Mouse (Mus musculus): ENCODE results near the gene Cep41.

Gene Cep41

DNA sequence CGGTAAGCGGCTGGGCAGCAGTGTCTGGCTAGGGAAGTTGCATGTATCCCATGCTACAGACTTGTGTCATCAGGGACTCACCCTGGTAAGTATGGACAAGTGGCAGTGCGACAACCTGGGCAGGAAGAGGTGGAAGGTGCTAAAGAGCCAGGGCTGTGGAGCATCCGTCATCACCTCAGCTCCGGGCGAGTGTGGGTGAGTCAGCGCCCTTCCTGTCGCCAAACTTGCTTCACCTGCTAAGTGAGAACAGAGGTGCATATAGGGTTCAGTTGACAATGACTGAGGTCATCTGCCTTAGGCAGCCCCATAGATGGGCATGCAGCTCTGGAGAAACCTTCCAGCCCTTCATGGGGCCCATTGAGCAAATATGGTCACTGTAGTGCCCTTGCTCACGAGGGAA is 68.8 kb downstream of the Cep41 start:
- no peak for DNase-seq (ENCODE audit: low spot score)

DNA sequence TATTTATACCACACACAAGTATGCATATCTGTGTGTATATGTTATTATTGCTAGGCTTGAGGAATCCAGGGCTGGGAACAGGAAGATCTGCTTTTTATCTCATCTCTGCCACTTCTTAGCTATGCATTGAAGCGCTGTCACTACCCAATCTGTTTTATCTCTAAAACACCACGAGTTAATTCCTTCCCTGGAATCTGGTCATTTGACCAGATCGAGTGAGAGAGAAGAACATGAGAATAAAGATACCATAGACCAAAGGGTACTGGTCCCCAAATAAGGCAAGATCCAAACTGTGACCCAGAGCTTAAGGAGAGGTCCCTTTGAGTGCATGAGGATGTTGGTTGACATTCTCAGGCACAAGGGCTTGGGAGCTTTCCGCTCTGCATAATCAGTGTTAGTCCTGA is 71.6 kb downstream of the Cep41 start:
- peak; percentile 21 for DNase-seq (ENCODE audit: low spot score)

DNA sequence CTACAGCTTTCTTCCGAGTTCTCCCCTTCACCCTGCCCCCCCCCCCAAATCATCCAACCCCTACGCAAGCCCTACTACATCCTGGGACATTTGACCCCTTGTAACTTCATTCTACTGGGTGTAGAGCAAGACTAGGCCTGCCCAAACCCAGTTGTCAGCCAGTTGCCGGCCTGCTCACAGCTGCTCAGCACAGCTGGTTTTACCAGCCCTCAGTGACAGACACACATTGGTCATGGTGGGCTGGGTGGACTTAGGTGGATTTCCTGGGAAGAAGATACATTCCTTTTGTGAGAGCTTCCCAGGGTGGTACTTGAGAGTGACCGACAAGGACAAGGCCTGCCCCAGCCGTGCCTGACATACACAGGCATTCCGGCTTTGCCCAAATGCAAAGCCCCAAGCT is 72.6 kb downstream of the Cep41 start:
- DNase-seq (ENCODE audit: low spot score) = no peak

DNA sequence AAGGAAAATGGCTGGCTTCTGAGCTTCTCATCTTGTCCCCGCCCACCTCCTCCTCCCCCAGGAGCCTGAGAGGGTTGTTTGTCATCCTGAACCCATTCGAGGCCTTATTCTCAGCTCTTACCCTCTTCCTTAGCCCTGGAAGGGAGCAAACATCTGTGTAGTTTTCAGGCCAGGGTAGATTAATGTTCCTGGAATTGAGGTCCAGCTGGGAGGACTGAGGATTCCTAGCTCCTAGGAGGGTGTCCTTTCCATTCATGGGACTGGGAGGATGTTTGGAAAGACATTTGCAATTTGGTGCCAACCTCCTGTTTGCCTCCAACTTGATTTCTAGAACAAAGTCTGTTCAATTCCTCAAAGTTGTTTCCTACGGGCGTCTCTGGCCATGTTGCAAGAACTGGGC is 73.0 kb downstream of the Cep41 start:
- no peak for DNase-seq (ENCODE audit: low spot score)

DNA sequence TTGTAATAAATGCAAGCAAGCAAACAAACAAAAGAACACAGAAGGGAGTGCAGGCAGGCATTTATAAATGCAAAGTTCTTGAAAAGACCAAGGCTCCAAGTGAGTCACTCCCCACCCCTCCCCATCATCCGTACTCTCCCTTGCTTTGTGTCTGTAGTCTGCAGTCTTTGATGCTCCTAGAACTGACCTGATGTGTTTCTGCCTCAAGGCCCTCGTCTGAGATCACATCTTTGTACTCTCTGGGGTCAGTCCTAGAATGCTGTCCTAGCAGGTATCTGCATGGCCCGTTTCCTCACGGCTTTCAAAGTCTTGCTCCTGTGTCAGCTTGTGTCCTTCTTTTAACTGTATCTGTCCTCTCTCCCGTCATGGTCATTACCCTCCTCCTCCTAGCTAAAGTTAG is 73.9 kb downstream of the Cep41 start:
- no peak for DNase-seq (ENCODE audit: low spot score)

DNA sequence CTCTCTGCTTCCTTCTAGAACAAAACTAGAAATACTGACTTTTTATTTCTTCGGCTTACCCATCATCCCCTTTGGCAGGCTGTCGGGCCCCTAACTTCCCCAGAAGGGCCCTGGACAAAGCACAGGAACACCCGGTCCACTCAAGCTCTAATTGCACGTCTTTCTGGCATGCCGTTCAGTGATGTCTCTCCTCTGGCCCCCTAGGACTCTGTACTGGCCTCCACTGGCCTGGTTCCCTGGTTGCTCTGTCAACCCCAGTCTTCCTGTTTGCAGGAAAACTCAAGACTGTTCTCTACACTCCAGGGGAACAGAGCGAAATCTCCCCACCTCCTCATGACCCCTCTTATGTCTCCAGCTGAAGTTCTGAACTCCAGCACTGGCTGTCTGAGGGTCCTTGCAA is 74.8 kb downstream of the Cep41 start:
- no peak for DNase-seq (ENCODE audit: low spot score)

DNA sequence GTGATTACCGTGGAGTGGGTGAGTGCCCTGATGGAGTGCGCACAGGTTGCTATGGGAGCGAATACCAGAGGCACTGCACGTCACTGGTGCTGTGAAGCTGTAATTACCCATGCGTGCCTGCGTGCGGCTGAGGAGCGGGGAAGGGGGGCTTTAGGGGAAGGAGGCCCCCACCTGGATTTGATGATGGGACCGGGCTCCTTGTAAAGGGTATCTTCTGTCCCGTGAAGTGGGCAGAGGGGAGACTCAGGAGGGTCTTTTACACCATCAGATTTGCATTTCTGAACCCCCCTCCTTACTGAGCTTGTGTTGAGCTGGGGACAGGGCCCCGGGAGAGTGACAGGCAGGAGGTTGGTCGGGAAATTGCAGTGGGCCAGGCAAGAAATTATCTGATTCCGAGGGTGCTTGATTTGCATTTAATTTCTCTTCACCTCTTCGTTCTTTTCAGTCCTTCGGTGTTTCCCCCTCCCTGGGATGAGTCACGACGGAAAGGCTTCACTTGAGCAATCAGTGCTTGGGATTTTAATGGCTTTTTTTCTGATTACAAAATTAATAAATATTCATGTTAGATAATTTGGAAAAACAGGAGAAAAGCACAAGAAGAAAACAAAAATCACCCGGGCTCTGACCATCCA is 75.5 kb downstream of the Cep41 start:
- DNase-seq (ENCODE audit: low spot score) = peak; percentile 77

DNA sequence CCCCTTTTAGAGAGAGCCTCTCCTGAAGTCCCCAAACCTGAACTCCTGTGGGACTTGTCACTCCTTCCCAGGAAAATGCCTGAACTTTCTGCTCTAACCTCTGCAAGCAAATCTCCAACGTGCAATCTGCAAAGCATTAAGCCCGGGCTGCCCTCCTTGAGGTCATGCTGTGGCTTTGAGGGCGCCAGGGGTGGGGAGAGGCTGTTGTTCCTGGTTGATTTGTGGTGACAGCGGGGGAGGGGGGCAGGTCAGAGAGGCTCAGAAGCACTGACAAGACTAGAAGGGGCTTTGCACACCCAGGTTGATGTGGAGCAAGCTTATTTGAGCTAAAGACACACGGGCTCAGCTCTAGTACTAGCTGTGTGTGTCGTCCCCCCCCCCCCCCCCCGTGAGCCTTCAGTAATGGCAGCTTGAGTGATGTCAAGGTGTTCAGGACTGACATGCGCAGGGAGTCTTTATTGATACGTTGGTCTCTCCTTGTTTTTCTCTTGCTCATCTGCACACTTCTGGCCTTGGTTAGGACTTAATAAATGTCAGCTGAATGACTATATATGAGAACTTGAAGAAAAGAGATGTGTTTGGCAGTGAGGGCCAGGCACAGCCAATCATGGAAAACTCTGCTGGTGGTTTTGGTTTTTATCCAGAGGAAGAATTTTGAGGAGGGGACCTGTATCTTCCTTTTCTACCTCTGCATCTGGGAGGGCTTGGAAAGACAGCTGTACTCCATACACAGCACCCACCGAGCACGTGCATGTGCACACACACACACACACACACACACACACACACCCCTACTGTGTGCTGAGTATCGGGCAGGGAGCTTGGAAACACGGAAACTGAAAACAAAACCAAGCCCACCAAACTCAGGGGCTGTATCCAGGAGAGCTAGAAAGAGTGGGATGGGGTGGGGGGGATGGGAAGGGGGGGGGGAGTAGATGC is 76.3 kb downstream of the Cep41 start:
- peak; percentile 36 for DNase-seq (ENCODE audit: low spot score)

DNA sequence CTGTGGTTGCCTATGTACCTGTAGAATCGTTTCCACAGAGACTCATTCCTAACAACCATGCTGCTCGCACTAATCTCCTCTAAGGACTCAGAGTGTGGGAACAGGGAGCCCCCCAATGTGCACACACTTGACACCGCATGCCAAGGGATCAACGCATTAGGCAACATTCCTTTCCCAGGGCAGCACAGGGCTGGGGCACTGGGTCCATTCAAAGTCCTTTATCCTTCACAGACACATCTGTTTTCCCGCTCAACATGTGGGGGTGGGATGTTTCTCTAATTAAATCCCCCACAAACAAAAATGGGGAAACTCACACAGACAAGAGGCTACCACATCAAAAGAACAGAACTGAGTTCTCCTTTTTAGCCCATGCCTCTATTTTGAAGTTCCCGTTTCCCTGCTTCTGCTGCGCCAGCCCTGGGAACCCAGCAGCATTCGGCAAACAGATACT is 77.0 kb downstream of the Cep41 start:
- no peak for DNase-seq (ENCODE audit: low spot score)

DNA sequence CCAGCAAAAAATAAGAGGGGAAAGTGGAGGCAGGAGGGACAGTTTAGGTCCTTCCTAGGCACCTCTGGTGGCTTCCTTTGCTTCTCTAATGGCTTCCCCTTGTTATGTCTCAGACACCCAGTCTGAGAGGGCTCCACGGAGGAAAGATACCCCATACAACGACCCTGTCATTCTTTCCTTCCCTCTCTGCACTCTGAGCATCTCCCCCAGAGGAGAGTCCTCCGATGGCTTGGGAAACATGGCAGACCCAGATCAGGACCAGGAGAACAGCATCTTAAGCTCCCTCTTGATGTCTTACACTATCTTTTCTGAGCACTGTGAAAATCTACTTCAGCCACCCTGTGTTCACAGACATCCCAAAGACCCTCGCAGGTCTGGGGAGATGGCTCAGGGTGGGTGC is 77.8 kb downstream of the Cep41 start:
- no peak for DNase-seq (ENCODE audit: low spot score)

DNA sequence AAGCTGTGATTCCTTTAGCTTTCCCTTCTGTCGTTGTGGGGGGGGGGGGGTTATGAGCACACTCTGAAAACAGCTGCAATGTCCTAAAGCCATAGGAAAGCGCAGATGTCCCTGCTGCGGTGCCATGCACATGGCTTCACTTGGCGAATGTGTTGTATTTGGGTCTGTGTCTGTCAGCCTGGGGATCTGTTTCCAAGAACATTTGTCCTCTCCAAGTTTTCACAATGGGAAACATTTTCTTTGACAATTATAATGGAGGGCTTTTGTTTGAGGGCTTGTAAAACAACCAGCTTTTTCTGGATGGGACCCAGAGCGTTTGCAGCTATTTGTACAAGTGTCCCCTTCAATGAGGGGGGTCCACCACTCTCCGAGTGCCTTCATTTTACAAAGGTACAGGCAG is 79.3 kb downstream of the Cep41 start:
- DNase-seq (ENCODE audit: low spot score) = no peak

DNA sequence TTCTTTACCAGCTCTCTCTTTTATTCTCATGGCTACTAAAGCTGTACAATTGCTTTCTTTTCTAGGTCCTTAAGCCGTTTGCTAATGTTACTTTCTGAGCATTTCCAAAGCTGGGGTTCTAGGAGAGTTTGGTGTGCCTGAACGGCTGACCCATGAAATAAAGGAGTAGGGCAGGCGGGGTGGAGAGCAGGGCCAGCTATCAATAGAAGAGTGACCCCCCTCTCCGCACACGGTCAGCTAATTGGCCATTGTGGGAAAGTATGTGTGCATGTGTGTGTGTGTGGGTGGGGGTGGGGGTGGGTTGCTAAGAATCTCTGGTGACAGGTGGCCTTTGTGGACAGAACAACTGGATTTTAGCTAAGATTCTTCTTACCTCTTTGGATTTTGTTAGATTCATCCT is 82.3 kb downstream of the Cep41 start:
- no peak for DNase-seq (ENCODE audit: low spot score)

DNA sequence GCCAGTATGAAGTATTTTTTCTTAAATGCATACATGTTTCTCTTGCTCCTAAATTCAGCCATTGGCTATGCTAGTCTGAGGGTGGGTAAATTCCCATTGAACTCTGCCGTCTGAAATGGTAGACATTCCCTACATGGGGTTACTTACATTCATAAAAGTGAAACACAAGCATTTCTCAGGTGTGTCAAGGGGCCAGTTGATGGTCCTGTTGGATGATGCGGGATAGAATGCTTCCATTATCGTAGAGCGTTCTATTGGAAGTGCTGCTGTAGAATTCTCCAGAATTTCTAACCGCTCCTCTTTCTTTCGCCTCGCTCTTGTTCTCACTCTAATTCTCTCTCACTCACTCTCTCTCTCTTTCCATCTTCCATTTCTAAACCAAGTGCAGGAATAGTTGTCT is 82.8 kb downstream of the Cep41 start, which contains the start of gene Cpa5:
TSS of gene Cpa5 (plus strand) at position 301 of the 400 bp plus-strand sequence.
- no peak for DNase-seq (ENCODE audit: low spot score)

DNA sequence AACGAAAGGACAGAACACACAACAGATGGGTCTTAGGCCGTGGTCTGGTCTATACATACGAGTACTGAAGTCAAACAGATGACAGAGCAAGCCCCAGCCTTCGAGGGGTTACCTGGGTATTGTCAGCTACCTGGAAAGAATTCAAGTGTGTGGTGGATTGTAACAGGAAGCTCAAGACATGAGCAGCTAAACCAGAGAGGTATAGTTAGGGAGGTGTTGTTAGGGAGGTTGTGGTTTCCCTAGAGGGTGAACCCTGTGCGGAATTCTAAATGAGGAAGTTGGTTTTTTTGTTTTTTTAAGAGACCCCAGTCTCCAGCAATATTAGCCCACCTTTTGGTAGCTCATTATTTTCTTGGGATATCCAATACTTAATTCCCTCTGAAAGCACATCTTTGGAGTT is 87.9 kb downstream of the Cep41 start:
- DNase-seq (ENCODE audit: low spot score) = no peak

DNA sequence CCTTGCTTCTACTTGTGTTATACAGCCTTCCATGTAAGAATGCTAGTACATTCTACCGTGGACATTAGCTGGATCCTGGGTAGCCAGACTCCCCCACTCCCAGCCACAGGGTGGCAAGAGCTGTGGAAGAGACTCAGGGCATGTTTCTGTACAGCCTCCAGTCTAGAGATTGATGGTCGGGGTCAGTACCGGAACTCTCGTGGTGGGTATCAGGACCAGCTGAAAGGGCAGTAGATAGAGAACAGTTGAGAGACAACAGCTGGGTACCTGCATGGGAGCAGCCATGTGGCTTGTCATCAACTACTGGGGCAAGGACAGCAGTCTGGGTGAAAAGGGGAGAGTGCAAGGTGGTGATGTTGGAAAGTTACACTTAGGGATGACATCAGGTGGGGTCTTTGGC is 88.4 kb downstream of the Cep41 start:
- DNase-seq (ENCODE audit: low spot score) = no peak

DNA sequence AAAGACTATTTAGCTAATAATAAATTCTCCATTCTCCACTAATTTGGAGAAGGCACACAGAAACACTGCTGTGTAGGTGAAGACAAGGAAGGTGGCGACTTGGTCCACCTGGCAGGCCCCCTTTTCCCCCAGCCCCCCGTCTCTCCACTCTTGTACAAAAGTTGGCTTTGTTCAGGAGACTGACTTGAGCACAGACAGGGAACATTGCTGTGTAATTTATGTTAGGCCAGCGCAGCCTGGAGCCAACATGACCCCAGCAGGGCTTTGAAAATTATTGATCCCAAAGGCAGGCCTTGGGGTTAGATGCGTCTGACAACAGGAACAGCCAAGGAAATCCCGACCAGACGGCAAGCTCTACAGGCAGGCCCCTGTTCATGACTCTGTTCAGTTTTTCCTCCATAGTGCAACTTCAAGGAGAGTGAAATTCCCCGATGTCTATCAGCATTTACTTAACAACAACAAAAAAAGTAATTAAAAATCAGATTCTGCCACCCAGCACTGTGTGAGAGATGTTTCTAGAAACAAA is 89.1 kb downstream of the Cep41 start:
- no peak for DNase-seq (ENCODE audit: low spot score)

All from MN1 (cell line).